Mouse (Mus musculus) urinary bladder, adult 2 months (tissue): Measurements from ENCODE around the gene Pes1. TPM values are rescaled to one million over a fixed set of nuclear protein-coding genes. Genes with fewer than 3 reads are reported as not detected.
"Not testable (repeated sequence)": the region's sequence is repeated elsewhere in the genome, so short reads cannot be mapped to it uniquely, and the experiment has no call there.

Experiments used
- DNase-seq: peaks from one replicate; pipeline ENCODE4 v3.0.0; 2022; ENCODE audit warnings: low spot score
- polyA plus RNA-seq: library from polyadenylated mRNA; depleted of rRNA; stranded (reverse); fragments of >200 nt; gene quantifications from 2 replicates; pipeline ENCODE4 v1.2.3, GENCODE M21; 2012; rRNA removed

The Pes1 gene
- 42.4 and 43.1 TPM in 2 replicates for polyA plus RNA-seq

DNA sequence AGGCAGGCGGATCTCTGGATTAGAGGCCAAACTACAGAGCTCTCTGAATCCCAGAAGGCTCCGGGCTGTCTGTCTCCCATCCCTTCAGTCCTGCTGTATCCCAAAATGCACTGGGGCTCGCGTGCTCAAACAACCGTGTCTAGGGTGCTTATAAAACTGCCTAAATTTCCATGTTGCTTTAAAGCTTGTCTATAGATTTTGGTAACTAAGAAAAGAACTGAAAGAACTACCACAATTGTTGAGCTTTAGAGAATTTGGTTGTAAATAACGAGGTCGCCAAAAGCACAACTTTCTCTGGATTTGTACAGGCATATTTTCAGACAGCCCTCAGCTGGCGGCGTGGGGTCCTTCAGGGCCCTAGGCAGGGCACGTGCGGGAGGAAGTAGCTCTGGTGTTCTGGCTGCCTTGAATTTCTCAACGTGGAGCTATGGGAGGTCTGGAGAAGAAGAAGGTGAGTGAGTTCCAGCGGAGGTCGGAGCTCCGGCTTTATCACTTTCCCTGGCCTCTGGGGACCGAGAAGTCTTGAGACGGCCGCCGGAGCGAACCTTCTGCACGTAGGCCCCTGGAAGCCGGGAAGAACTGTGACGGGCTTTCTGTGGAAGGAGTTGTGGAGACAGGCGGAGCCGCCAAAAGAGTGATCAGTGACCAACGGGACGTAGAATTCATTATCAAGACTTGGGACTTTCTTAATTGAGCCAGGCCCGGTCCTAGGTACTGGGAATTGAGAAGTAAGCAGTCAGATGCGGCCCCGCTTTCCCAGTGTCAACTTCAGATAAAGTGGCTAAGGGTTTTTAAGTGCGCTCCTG, at the start of gene Pes1:
TSS of gene Pes1 (plus strand) at position 366 of the 806 bp plus-strand sequence.
- peak; percentile 64 for DNase-seq

DNA sequence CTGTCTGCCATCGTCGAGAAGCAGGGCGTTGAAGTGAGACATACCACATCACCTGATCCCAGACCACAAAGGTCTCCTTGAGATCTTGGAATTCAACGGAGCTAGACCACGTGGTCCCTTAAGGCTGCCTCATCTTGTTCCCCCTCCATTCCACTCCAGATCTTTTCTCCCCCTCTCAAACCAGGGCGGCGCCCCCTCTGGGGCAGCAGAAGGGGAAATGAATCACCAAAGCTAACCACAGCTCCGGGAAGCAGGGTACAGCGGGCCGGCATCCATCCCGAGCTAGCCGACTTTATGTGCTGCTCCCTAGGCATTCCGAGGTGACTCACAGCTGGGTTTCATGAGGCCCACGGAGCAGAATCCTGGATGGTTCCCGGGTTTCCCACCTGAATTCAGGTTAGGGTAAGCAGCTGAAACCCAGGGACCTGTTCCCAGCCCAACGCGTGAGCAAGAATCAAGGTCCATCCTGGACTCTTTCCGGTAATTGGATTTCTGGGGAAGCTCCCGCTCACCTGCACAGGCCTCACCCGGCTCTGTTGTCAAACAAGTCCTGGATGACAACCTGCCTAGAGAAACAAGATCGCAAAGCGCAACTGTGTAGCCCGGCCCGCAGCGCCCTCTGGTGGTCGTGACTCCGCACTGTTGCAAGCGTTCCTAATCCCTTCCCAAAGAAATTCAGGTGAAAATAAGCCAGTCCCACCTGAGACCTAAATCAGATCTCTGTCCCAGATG, 49.5 kb upstream of the Pes1 start, which contains the start of gene Slc35e4:
TSS of gene Slc35e4 (minus strand) at position 556 of the 732 bp plus-strand sequence.
- DNase-seq = peak; percentile 78

- no peak for DNase-seq
Measured at GRCm38 (mm10) chr11:3918738-3919137, 45.0 kb upstream of the Pes1 start.

DNA sequence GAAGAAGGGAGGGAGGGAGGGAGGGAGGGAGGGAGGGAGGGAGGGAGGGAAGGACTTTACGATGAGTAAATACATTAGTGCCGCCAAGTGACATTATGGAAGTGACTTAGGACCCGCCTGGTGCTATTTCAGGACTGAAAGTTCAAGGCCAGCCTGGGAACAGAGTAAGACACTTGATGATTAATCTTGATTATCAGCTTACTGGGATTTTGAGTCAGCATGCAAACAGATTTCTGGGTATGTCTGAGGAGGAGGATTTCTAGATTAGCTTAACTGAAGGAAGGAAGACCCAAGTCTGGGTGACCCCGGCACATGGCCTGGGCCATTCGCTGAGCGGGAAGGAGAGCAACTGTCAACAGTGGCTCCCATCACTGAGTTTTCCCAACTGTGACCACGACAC, 43.3 kb upstream of the Pes1 start:
- no peak for DNase-seq

DNA sequence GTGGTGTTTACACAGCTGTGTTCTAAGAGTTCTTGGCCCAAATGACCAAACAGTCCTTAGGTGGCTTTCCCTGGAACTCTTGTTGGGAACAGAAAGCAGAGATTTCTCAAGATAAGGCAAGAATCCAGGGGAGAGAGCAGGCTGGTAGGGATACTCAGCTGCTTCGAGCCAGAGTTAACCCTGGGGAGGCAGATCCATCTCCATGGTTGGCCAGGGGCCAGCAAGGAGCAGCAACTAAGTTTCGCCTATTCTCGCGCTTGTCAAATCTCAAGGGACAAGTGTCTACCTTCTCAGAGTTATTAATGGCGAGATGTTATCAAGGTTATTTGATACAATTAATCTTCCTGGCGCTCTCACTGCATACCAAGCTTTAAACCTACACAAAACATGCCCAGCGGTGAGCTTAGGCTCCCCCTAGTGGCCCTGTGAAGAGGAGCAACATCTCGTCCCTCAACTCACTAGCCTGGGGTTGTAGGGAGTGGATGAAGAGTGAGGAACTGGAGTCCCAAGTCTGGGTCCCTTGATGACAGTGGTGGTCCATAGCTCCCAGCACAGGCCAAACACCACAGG, 42.4 kb upstream of the Pes1 start:
- no peak for DNase-seq

- no peak for DNase-seq
Measured at GRCm38 (mm10) chr11:3922115-3922514, 41.7 kb upstream of the Pes1 start.

- DNase-seq = no peak
Measured at GRCm38 (mm10) chr11:3922731-3923130, 41.0 kb upstream of the Pes1 start.

DNA sequence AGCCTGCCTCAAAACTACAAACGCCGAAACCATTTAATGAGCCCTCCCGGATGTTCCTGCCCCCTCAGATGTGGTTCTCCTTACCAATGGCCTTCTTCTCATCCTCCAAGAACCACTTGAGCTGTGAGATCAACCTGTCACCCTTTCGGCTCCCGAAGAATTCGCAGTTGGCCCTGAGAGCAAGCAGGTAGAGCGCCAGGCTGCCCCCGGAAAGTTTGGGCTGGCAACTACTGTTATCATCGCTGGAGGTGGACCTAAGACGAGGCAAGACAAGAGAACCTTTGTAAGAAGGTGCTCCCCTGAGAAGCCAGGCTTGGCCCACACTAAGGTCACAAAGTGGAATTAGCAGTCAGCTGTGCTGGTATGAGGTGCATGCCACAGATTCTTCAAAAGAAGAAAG, 37.9 kb upstream of the Pes1 start:
- peak; percentile 9 for DNase-seq

- no peak for DNase-seq
Measured at GRCm38 (mm10) chr11:3930019-3930418, 33.8 kb upstream of the Pes1 start.

DNA sequence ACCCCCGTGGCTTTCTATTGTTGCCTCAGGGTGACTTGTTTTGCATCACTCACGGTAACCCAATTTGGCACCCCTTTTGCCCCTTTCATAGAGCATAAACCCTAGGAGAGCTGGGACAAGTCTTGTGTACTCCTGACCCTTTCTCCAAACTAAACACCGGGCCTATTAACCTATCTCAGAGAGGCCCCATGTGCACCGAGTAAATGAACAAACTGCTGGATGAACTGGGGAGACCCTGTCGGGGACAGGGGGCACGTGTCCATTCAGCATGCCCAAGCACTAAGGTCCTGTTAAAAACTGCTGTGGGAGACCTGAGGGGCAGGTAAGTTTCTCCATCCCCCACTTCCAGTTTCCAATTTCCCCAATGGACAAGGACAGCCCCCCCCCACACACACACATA, 32.8 kb upstream of the Pes1 start:
- peak; percentile 8 for DNase-seq

DNA sequence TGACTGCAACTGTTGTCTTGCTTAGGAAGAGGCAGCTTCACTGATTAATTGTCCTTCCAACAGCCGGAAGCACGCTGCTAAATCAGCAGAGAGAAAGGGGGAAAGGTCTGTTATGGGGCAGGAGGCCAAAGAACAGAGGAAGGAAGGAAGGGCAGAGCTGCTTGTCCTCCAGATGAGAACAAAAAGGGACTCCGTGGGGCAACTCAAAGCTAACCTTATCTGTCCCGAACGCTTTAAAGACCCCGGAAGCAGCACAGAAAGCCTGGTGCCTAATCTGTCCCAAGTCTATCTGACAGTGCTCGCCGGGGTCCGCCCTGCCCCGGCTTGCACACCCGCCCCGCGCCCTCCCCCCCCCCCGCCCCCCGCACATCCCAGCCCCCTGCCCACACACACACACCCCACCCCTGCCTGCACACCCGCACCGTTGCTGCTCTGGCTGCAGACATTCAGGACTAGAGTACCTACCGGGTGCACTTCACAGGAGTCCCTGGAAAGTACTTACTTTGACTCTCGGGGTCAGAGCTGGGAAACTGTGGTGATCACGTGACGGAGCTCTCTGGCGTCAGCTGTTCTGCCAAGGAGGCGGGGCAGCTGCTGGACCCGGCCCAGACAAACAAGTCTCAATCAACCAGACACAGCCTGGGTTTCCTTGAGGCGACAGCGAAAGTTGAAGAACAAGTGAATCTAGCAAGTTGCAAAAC, 32.1 kb upstream of the Pes1 start, which contains the start of gene Tcn2:
TSS of gene Tcn2 (minus strand) at position 649 of the 701 bp plus-strand sequence.
- DNase-seq = peak; percentile 63

- DNase-seq = peak; percentile 4
Measured at GRCm38 (mm10) chr11:3933756-3934285, 30.0 kb upstream of the Pes1 start.

- peak; percentile 9 for DNase-seq
Measured at GRCm38 (mm10) chr11:3935135-3935534, 28.6 kb upstream of the Pes1 start.

DNA sequence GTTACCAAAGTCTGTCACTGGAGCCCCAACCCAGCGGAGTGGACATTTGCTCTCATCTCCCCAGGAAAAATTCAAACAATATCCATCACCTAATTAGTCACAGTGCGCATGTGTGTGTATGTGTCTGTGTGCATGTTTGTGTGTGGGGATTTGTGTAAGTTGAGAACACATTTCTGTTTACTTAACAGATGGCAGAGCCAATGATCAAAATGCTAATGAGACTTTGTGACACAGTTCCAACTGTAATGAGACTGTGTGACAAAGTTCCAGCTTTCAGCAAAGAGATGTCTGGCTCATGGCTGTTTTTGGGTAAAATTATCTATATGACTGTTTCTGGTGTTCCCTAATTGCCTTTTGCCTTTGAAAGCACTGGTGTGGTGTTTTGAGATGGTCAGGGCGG, 27.5 kb upstream of the Pes1 start:
- no peak for DNase-seq

- DNase-seq = peak; percentile 1
Measured at GRCm38 (mm10) chr11:3937321-3937874, 26.4 kb upstream of the Pes1 start.

- DNase-seq = peak; percentile 3
Measured at GRCm38 (mm10) chr11:3941371-3941770, 22.4 kb upstream of the Pes1 start.

DNA sequence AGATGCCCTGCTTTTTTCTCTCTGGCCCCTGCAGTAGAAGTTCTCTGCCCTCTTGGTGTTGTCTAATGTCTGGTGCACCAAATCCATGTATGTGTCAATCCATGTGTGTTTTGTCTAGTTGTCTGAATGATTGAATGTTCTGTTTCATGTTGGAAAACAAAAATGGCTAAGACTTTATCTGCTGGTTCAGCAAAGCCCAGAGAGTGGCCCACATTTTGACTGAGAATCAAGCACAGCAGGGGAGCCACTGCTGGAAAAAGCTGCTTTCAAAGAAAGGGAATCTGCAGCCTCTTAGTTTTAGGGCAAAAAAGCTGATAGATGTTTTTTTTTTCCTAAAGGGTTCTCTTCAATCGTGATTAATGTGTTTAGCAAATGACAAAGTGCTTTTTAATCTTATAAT, 17.4 kb upstream of the Pes1 start:
- no peak for DNase-seq

DNA sequence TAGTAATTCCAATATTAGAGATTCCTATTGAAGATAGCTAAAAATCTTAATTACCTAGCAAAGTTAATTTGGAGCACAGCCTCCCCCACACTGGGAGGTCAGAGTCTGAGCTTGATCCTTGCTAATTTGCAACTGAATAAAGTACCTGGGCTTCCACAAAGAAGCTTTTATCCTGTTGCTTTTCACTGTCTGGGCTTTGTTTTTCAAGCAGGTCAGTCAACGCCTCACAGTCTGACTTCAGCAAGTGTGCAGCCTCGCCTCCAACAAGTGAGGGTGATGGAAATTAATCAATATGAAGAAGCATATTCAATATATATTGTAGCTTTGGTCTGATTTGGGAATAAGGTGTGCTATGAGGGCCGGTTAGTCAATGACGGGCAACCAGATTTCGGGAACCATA, 8.9 kb upstream of the Pes1 start:
- not testable (repeated sequence) for DNase-seq

DNA sequence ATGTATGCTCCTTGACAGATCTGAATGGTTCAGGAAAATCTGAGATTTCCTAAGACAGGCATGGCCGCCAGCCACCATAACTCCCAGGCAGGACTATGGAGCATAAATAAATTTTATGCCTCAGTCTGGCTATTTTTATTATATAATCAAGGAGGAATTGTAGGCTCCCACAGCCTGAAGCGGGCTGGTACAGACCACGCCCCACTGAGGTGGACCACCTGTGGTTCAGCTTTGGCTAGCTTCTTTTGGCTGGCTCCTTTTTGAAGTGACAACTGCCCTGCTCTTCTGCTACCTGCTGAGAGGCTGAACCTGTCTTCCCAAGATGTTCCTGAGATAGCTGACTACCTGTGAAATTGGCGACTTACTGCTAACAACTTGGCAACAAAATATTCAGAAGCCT, 8.4 kb upstream of the Pes1 start:
- DNase-seq = not testable (repeated sequence)

DNA sequence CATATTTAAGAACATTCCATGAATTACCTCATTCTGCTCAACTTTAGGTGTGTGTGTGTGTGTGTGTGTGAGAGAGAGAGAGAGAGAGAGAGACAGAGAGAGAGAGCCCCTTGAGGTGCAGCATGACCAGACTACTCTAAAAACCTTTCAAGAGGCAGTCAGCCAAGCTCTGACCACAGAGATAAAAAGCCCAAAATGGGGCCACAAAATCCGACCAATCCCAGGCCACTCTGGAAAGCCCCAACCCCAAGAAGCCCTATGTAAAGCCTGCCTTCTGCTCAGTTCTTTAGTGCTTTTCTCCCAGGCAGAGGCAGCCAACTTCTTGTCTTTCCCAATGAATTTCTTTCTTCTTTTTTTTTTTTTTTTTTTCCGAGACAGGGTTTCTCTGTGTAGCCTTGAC, 2.9 kb upstream of the Pes1 start:
- no peak for DNase-seq

DNA sequence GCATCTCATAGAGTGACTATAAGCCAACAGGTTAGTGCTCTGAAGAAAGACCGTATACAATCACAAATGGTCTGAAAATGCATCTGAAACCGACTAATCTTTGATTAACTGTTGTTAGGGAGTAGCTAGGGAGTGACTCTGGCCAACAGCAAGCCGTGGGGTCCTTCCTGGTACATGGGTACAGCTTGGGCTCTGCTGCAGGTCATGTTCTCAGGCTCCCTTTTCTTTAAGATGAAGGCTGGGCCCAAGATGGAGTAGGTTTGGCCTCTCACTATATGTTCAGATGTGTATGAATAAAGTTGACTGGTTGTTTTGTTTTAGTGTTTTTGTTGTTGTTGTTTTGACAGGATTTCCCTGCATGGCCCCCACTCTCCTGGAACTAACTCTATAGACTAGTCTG, 2.0 kb upstream of the Pes1 start:
- DNase-seq = no peak
